Mouse (Mus musculus) activated CD4-positive, CD25-positive, alpha-beta regulatory T cell, adult 4 months (primary cell): ENCODE measurements around the gene Sufu. TPM values are rescaled to one million over a fixed set of nuclear protein-coding genes. Genes with fewer than 3 reads are reported as not detected.

Experiments
- ATAC-seq: one replicate; pipeline ENCODE4 v1.8.0; 2017
- polyA plus RNA-seq, 2 experiments: library from polyadenylated mRNA; unstranded; fragments of 100-300 nt; shearing (Covaris generic); gene quantifications; one replicate each; pipeline ENCODE4 v1.2.1; 2017

Sufu gene
- polyA plus RNA-seq, result 10 to 100 TPM in 1 of 2 experiments, 1 to 10 TPM in 1; 9.4 to 12.2 TPM

GRCm38 (mm10) chr19:46396686-46397435 is at the start of gene Sufu:
Gene Sufu, plus strand, starts transcription at chr19:46396896.
- peak; percentile 79 for ATAC-seq

GRCm38 (mm10) chr19:46347146-46347545 is 49.5 kb upstream of the Sufu start:
- ATAC-seq, result no peak

- peak; percentile 5 for ATAC-seq
These were observed 48.6 kb upstream of the Sufu start for GRCm38 (mm10) chr19:46347936-46348668.

DNA sequence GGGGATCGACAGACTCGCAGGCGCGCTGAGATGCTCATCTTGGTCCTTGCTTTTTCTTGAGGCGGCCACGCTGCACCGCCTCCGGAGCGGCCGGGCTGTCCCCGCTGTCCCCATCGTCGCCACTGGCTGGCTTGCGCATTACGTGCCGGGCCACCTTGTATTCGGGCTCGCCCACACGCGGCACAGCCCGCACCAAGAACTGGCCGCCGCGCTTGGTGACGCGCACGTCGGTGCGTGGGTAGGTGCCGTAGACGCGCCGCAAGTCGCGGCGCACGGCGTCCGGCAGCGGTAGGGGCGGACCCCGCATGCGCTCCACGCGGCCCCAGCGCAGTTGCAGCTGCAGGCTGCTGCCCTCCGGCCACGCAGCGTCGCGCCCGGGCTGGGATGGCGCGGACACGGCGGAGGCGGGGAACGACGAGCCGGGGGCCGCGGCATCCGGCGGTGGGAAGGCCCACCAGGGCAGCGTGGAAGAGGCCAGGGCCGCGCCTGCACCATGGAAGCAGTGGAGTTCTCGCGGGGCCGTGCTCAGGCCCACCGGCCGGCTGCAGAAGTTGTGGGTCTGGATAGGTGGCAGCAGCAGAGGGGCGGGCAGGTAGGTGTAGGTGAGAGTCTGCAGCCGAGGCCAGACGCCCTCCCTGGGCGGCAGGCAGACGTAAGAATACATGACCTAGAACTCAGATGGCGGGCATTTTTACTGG is 47.8 kb upstream of the Sufu start:
- ATAC-seq, result peak; percentile 89

GRCm38 (mm10) chr19:46349550-46349949 is 47.1 kb upstream of the Sufu start:
- ATAC-seq, result no peak

GRCm38 (mm10) chr19:46350168-46350932 is 46.3 kb upstream of the Sufu start, which contains the start of gene 2310034G01Rik:
Gene 2310034G01Rik, minus strand, starts transcription at chr19:46350302.
- no peak for ATAC-seq

- ATAC-seq, result peak; percentile 83
These were observed 40.0 kb upstream of the Sufu start for GRCm38 (mm10) chr19:46356701-46357138.

DNA sequence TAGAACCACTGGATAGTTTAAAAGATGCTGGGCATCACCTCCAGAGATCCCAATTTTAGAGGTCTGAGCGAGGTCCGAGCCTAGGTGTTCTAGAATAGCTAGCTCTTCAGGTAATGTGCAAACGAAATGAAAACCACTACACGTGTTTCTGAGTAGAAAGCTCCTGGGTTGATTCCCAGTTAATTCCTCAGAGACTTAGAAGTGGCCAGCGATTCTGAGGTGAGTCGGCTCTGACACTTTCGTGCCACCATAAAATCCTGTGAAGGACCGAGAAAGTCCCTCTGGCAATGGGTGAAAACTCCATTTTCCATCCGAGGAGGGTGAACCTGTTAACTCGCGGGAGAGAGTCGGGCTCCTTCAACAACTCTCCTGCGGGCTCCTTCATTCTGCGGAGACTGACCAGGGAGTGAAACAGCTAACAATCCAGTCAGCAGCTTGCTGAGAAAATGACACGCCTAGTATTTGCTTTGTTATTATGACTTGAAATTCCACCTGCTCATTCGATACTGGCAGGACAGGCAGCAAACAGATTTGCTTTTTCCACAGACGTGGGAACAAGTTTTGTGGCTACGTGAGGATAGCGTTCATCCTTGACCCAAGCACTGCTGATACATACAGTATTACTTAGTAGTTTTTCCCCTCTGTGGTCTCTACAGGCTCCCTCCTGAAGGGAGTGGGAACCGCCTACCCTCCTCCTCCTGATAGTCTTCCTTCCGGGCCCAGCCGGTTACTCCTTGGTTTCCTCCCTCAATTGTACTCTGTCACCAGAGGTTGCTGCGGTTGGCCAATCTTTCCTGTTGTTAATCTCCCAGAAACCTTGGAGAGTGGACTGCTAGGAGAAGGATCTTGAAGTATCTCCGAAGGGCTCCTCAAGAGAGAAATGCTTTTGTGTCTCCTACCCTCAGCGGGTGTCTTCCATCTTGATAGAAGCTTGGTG is 39.1 kb upstream of the Sufu start:
- no peak for ATAC-seq

GRCm38 (mm10) chr19:46358381-46358780 is 38.3 kb upstream of the Sufu start:
- ATAC-seq, result no peak

DNA sequence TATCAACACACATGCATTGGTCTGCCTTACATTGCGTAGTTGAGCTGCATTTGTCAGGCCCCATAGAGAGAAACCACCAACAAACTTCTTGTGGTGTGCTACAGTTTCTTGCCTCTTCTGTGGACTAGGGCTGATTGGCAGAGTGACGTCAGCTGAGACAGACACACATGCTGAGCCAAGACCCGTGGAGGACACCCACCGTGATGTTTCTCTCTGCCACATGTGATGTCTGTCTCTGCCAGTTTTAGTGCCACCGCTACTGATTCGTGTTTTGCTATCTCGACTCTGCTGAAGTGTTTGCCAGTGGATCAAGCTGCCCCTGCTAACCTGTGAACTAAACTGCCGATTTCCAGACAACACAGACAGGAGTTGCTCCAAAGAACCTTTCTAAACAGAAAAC is 34.6 kb upstream of the Sufu start:
- ATAC-seq, result no peak

DNA sequence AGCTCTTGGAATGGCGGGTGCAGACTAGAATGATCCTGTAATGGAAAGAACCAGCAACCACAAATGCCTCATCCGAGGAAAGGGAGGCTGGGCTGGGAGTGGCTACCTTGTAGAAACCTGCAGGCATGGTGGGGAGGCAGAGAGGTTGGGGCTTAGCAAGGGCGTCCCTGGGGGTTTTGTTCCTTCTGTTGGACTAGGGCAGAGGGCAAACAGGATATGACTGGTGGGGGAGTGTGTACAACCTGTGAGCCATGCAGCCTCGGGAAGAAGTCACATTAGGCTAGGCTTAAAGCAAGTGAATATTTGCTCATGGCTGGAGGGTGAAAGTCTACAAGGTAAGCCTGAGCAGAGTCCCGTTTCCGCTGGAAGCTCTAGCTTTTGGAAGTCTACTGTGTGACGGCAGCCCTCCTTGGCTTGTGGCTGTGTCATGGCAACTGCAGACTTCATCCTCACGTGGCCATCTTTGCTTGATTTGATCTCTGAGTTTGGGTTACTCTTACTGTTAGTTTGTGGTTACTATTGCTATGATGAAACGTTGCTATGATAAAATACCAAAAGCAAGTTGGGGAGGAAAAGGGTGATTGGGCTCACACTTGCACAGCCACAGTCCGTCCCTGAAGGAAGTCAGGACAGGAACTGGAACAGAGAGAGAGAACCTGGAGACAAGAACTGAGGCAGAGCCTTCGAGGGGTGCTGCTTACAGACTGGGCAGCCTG is 33.2 kb upstream of the Sufu start:
- no peak for ATAC-seq

DNA sequence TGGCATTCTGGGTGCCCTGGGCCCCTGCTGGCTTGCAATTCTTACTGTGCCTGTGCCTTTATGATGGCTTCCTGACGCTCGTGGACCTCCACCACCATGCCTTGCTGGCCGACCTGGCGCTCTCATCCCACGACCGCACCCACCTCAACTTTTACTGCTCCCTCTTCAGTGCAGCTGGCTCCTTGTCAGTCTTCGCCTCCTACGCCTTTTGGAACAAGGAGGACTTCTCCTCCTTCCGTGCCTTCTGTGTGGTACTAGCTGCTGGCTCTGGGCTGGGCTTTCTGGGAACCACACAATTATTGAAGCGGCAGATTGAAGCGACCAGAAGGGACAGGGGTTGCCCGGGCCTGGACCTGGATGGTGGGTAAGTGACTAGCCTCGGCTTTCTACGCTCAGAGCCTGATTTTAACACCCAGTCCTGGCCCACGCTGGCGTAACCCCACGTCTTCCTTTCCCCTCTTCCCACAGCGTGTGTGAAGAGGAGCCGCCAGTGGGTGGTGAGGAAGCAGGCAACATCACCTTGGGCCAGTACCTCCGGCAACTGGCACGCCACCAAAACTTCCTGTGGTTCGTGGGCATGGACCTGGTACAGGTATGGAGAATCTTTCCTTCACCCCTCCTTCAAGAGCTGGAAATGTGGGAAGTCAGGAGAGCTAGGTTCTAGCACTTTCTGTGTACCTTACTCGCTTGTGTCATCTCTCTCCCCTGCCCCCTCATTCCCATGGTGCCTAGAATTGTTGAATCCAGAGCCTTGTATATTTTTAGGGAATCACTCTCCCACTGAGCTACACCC is 28.7 kb upstream of the Sufu start:
- no peak for ATAC-seq

DNA sequence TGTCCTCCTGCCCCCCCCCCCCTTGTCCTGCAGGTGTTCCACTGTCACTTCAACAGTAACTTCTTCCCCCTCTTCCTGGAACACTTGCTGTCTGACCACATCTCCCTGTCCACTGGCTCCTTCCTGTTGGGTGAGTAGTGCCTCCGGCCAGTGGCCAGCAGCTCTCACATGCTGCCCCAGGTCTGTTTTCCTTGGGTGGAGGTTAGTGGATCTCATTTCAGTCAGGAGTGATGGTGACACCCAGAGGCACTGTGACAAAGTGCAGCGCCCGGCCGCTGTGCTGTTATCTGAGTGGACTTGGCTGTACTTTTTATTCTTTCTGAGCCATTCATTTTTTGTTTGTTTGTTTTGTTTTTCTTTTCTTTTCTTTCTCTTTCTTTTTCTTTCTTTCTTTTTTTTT is 27.5 kb upstream of the Sufu start:
- ATAC-seq, result no peak

- no peak for ATAC-seq
These were observed 22.1 kb upstream of the Sufu start for GRCm38 (mm10) chr19:46374477-46375088.

DNA sequence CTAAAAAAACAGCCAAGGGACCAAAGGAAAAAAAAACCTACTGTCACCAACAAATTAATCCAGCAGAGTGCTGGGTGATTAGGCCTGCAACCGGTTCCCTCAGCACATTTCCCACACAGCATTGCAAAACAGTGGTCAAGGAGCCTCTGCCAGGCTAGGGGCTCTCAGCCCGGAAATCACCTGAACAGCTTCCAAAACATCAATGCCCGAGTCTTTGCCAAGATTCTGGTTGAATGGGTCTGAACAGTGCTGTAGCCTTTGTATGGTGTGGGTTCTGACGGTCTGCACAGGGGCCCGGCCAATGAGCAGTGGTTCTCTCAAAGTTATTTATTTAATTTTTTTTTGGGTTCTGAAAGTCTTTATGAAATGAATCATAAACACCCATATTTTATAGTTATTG is 21.2 kb upstream of the Sufu start:
- no peak for ATAC-seq

DNA sequence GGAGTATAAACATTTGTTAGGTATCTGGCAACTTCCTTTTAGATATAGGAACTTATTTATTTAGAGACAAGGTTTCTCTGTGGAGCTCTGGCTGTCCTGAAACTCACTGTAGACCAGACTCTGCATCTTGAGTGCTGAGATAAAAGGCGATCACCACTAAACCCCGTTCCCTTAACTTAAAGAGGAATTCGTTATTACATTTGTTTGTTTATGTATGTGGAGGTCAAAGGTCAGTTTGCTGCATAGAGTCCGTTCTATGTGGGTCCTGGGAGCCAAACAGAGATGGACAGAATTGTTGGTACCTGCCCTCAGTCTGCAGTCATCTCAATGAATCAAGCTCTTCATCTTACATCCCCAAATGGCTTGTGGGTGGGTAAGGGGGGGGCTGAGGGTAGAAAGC is 20.8 kb upstream of the Sufu start:
- no peak for ATAC-seq

GRCm38 (mm10) chr19:46382275-46382674 is 14.4 kb upstream of the Sufu start:
- ATAC-seq, result no peak

DNA sequence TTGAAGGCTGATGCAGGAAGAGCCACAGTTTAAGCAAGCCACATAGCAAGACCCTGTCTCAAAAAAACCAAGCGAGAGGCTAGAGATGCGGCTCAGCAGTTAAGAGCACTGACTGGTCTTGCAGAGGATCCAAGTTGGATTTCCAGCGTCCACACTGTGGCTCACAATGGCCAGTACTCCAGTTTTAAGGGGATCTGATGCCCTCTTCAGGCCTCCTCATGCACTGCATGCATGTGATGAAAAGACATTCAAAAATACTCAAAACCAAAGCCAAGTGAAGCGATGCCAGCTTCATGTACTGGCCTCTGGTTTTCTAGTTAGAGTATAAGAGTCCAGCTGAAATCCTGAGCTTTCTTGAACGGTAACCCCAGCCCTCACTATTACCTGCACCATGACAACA is 6.8 kb upstream of the Sufu start:
- ATAC-seq, result no peak

DNA sequence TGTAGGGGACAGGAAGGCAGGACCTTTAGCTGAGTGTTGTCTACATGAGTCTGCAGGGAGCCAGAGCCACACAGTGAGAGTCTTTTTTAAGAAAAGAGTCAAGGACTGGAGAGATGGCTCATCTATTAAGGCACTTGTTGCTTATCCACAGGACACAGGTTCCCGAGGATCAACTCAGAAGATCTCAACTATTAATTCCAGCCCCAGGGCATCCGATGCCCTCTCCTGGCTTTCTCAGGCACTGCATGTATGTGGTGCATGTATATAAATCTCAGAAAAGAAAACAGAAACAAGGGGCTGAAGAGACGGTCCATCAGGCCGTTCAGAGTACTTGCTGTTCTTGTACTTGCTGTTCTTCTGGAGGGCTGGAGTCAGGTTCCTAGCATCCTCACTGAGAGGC is 4.7 kb upstream of the Sufu start:
- ATAC-seq, result no peak
